8 mouse cellular contexts compared by ENCODE assay signal in genomic region chr11:83753581-83754181, GRCm38 (mm10). TPM values are rescaled to one million over a fixed set of nuclear protein-coding genes. Genes with fewer than 3 reads are reported as not detected.
A peak's percentile ranks its signal among the peaks of the same experiment; 100 is the strongest.
DNase-seq lines count a peak whose midpoint lies in the region; ATAC-seq and TF ChIP-seq lines count a peak whose summit lies in the region.

Gene Heatr6 (plus strand): TSS chr11:83753696.

- H3K9me3 ChIP-seq in forebrain, embryonic 15.5 days, result no peaks in the 10 kb centered on the region

- DNase-seq in ES-CJ7 (ENCODE audit: low read depth, low spot score), result peak; percentile 91
- peak; percentile 89 for DNase-seq in cerebellum, adult 11 months
- peak; percentile 75 for DNase-seq in heart, postnatal 25 days (ENCODE audit: low spot score)
- peak; percentile 88 to 94 for DNase-seq in layer of hippocampus, adult 18-20 months (ENCODE audit: low spot score in 2 of 2)
- peak; percentile 85 for DNase-seq in lung, adult 2 months
- DNase-seq in thymus, adult 18-20 months, result peak; percentile 72 to 77

- H3K4me2 ChIP-seq in forebrain, embryonic 15.5 days (replicated peaks), result peak within 1 kb of the TSS; percentile 56

- H3K4me3 ChIP-seq in forebrain, embryonic 15.5 days, result peak within 1 kb of the TSS; percentile 92
- peak within 1 kb of the TSS; percentile 98 for H3K4me3 ChIP-seq in lung, adult 2 months (replicated peaks; ENCODE audit: extremely low read depth, low read depth, low read length)

- H3K27me3 ChIP-seq in forebrain, embryonic 15.5 days, result peaks cover 12% of the 10 kb centered on the region; the same call in 1 of the 2 replicates

- TF ChIP-seq POLR2A in lung, adult 2 months (IDR thresholded peaks at IDR 0.05; ENCODE audit: borderline replicate concordance, extremely low read depth, low read depth, low read length), result peak; percentile 48; the same call in 1 of the 2 replicates

- peak within 1 kb of the TSS; percentile 93 for H3K27ac ChIP-seq in forebrain, embryonic 15.5 days (replicated peaks)

- peak; percentile 98 for ATAC-seq in forebrain, embryonic 15.5 days (replicated peaks)
- peak; percentile 91 for ATAC-seq in neutrophil, adult 5-6 weeks (ENCODE audit: extremely low read depth, insufficient number of reproducible peaks, low FRiP score, poor library complexity, severe bottlenecking)

- TF ChIP-seq CTCF in lung, adult 2 months (IDR thresholded peaks at IDR 0.05; ENCODE audit: insufficient read depth, low read length), result no peak

- H3K4me1 ChIP-seq in forebrain, embryonic 15.5 days, result peaks cover 24% of the 10 kb centered on the region
- peaks cover 2% of the 10 kb centered on the region; the same call in 1 of the 2 replicates for H3K4me1 ChIP-seq in lung, adult 2 months (ENCODE audit: control insufficient read depth, insufficient read depth, low read length)

- under 1% methylated on average over 46 of the region's 47 CpGs for WGBS in forebrain, embryonic 15.5 days
- WGBS in lung, adult 2 months, result 1% methylated on average over 47 of the region's 47 CpGs

- peak within 1 kb of the TSS; percentile 93 for H3K9ac ChIP-seq in forebrain, embryonic 15.5 days (replicated peaks)

- H3K36me3 ChIP-seq in forebrain, embryonic 15.5 days, result peaks cover 28% of the 10 kb centered on the region

- intact Hi-C loops in heart, postnatal 25 days (cut with DNase I), result no loop called here

RNA-seq across cellular contexts. Expression of gene Heatr6, which starts in this region (rescaled TPM):
- polyA plus RNA-seq in forebrain, embryonic 15.5 days (2015; fragmentation: Nextera tagmentation; extraction: Ambion mirVana), result 42.4 TPM in 2 replicates
- total RNA-seq in heart, postnatal 25 days (2021), result 1 to 10 TPM; 5.3 to 5.9 TPM
- 10 to 100 TPM; 15.0 to 16.0 TPM for total RNA-seq in layer of hippocampus, adult 18-20 months (2021)
- polyA plus RNA-seq in lung, adult 2 months (2012; rRNA removed), result 15.8 and 16.8 TPM in 2 replicates
- total RNA-seq in neutrophil, adult 5-6 weeks (2017), result 39.9 and 41.6 TPM in 2 replicates

Comparison
In these comparisons a context has a peak if more than half of its experiments do, and no peak if none do; other contexts are left out.
1. Peak in every context shown above with its lines: DNase-seq, ATAC-seq, H3K4me3 ChIP-seq and H3K27ac ChIP-seq.